Mouse (Mus musculus): ENCODE results near the gene Ncr1.
"Not testable (repeated sequence)": the region's sequence is repeated elsewhere in the genome, so short reads cannot be mapped to it uniquely, and the experiment has no call there.

Gene Ncr1

DNA sequence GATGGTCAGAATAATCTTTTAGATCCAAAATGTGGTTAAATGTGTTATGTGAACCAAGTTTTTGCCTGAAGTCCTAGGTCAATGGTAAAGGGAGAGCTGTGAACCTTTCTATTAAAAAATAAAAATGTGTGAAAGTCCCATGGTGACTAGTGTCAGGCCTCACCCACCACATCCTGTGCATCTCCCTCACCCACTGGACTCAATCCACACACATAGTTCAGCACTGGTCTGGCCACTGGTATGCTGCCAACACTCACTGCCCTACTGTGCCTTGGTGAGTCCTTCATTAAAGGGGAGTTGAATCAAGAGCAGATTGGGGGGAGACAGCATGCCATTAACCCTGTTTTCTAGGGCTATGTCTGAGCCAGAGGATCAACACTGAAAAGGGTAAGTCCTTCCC lies at the start of gene Ncr1:
Ncr1 (plus strand) TSS at position 216 of the 400 bp plus-strand sequence.
- no peak for DNase-seq (ENCODE audit: low spot score in 2 of 2)

GRCm38 (mm10) chr7:4292638-4293037 lies 44.9 kb upstream of the Ncr1 start:
- no peak for DNase-seq (ENCODE audit: low spot score in 2 of 2)

DNA sequence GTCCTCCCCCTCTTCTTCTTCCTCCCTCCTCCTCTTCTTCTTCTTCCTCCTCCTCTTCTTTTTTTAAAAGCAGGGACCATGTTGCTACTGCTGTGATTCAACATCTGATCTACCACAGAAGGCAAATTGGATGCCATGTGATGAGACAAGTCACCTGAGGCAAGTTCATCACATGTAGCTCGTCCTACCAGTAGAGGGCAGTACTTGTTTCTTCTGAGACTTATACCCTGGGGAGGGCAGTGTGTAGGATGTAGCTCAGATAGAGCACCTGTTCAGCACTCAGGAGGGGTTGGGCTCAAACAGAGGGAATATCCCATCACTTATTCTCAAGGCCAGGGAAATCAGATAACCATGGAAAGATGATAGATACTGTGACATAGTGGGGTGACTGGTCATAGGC lies 40.3 kb upstream of the Ncr1 start:
- DNase-seq (ENCODE audit: low spot score in 2 of 2): no peak

DNA sequence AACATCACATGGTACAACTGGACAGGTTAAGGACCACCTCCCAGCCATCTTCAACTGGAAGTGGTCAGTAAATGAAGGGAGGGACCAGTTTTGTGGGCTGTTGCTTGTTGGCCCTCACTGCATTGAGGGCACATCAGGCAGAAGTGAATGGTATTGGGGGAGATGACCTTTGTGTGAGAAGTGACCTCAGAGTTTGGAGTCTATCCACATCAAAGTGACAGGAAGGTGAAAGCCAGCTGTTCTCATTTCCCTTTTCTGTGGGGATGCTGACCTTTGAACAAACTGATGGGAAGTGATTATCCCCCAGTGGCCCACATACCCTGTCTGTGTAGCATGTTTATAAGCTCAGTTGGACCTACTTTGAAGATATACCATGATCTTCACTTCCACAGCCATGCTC lies 37.4 kb upstream of the Ncr1 start:
- no peak for DNase-seq (ENCODE audit: low spot score in 2 of 2)

DNA sequence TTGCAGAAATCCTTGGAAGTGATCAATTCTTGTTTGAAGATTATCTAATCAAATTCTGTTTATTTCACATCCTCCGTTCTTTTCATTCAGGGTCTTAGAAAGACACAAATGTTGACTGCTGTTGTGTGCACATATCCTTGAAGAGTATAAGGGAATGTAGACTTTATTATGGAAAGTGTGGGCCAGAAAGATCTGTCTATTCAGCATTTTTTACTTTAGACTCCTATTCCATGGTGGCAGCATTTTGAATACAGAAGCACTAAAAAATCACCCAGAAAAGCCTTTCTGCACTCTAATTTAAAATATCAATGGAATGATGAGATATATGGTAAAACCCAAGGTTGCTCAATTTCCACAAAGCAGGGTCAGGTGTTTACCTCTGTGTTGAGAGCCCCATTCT lies 34.1 kb upstream of the Ncr1 start:
- DNase-seq (ENCODE audit: low spot score in 2 of 2): no peak

DNA sequence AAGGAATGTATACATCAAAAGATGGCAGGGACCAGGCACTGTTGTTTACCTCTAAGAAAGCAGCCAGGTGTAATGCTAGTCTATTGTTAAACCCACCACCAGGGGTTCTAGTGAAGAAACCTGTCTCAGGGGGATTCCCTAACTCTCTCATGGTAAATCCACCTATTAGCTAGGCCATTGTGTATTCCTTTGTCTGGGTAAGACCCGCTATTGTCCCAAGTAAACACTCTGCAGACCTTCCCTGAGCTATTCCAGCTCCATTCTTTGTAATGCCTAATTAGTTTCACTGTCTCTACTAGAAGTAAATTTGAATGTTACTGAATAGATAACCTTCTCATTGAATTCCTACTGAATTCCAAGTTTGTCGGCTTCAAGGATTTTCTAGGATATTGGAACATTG lies 24.4 kb upstream of the Ncr1 start:
- DNase-seq (ENCODE audit: low spot score in 2 of 2): not testable (repeated sequence)

DNA sequence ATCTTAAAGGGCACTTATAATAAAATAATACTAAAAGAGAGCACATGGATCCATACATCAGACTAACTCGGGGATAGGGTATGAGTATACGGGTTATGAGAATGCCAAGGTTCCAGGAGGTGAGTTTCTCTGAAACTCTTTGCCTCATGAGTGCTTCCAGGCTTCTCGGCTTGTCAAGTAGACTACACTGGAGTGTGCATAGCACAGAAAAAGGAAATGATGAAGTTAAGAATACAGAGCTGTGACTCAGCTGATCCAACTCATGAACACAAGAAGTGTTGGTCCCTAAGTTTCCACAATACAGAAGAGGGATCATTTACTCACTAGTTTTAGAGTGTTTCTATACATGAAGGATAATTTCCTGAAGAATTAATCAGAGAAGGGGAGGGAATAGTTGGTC lies 24.0 kb upstream of the Ncr1 start:
- DNase-seq (ENCODE audit: low spot score in 2 of 2): not testable (repeated sequence)

- DNase-seq (ENCODE audit: low spot score in 2 of 2): no peak
Observed at GRCm38 (mm10) chr7:4323301-4323700, 14.2 kb upstream of the Ncr1 start.

- DNase-seq (ENCODE audit: low spot score in 2 of 2): no peak
Observed at GRCm38 (mm10) chr7:4373521-4373920, 36.0 kb downstream of the Ncr1 start.
